Mouse (Mus musculus): ENCODE measurements around the gene Gm16253.

- TF ChIP-seq CTCF (conservative IDR thresholded peaks at IDR 0.05; ENCODE audit: low read length) (no peak), NANOG (IDR thresholded peaks at IDR 0.05; ENCODE audit: borderline replicate concordance, low read length) (no peak), POU5F1 (IDR thresholded peaks at IDR 0.05; ENCODE audit: borderline replicate concordance, low read length) (no peak)
Measured at GRCm38 (mm10) chr3:96560881-96561668, 15.7 kb upstream of the Gm16253 start.
